Mouse (Mus musculus): ENCODE data around the gene Ehbp1l1. TPM values are rescaled to one million over a fixed set of nuclear protein-coding genes. Genes with fewer than 3 reads are reported as not detected.

The Ehbp1l1 gene
- polyA plus RNA-seq, 1 experiment from 2014 or later: 9.2 TPM

GRCm38 (mm10) chr19:5713730-5714129 is 12.4 kb downstream of the Ehbp1l1 start:
- Histone ChIP-seq H3K4me3 (replicated peaks; ENCODE audit: low read length) (no peak overlapping the region), H3K9ac (no peak overlapping the region), H3K27ac (no peak overlapping the region), H3K36me3 (replicated peaks; ENCODE audit: control insufficient read depth, insufficient read depth) (peaks cover 76% of the 10 kb centered on the region), H3K4me2 (replicated peaks) (no peak overlapping the region), H3K9me3 (ENCODE audit: control insufficient read depth, low read length) (no peaks in the 10 kb centered on the region), H3K4me1 (replicated peaks; ENCODE audit: control insufficient read depth, insufficient read depth, low read length) (peaks cover 14% of the 10 kb centered on the region), H3K27me3 (ENCODE audit: control insufficient read depth, insufficient read depth, low read length) (no peaks in the 10 kb centered on the region)
- whole genome bisulfite sequencing: 20% methylated on average over 2 of the region's 2 CpGs
- DNase-seq (ENCODE audit: low spot score) (no peak), ATAC-seq (ENCODE audit: low FRiP score) (no peak)

GRCm38 (mm10) chr19:5713255-5713654 is 12.9 kb downstream of the Ehbp1l1 start:
- whole genome bisulfite sequencing: 86% methylated on average over 5 of the region's 5 CpGs
- Histone ChIP-seq H3K4me2 (replicated peaks) (no peak overlapping the region), H3K9ac (no peak overlapping the region), H3K9me3 (ENCODE audit: control insufficient read depth, low read length) (no peaks in the 10 kb centered on the region), H3K4me3 (replicated peaks; ENCODE audit: low read length) (no peak overlapping the region), H3K27ac (no peak overlapping the region), H3K27me3 (ENCODE audit: control insufficient read depth, insufficient read depth, low read length) (no peaks in the 10 kb centered on the region), H3K4me1 (replicated peaks; ENCODE audit: control insufficient read depth, insufficient read depth, low read length) (peaks cover 14% of the 10 kb centered on the region), H3K36me3 (replicated peaks; ENCODE audit: control insufficient read depth, insufficient read depth) (peaks cover 76% of the 10 kb centered on the region)
- ATAC-seq (ENCODE audit: low FRiP score) (no peak), DNase-seq (ENCODE audit: low spot score) (no peak)

GRCm38 (mm10) chr19:5711907-5712460 is 14.1 kb downstream of the Ehbp1l1 start:
- Histone ChIP-seq H3K4me1 (replicated peaks; ENCODE audit: control insufficient read depth, insufficient read depth, low read length) (peaks cover 11% of the 10 kb centered on the region), H3K9ac (no peak overlapping the region), H3K9me3 (ENCODE audit: control insufficient read depth, low read length) (no peaks in the 10 kb centered on the region), H3K4me2 (replicated peaks) (no peak overlapping the region), H3K27me3 (ENCODE audit: control insufficient read depth, insufficient read depth, low read length) (no peaks in the 10 kb centered on the region), H3K36me3 (replicated peaks; ENCODE audit: control insufficient read depth, insufficient read depth) (peaks cover 77% of the 10 kb centered on the region), H3K4me3 (replicated peaks; ENCODE audit: low read length) (no peak overlapping the region), H3K27ac (no peak overlapping the region)
- ATAC-seq (ENCODE audit: low FRiP score) (no peak), DNase-seq (ENCODE audit: low spot score) (no peak)
- 96% methylated on average over 14 of the region's 14 CpGs for WGBS

GRCm38 (mm10) chr19:5711218-5711617 is 14.9 kb downstream of the Ehbp1l1 start:
- DNase-seq (ENCODE audit: low spot score): no peak
- no peak overlapping the region for H3K4me3 ChIP-seq (replicated peaks; ENCODE audit: low read length)
- H3K9ac ChIP-seq: no peak overlapping the region
- no peaks in the 10 kb centered on the region for H3K27me3 ChIP-seq (ENCODE audit: control insufficient read depth, insufficient read depth, low read length)
- H3K36me3 ChIP-seq (replicated peaks; ENCODE audit: control insufficient read depth, insufficient read depth): peaks cover 85% of the 10 kb centered on the region
- no peak for ATAC-seq (ENCODE audit: low FRiP score)
- no peak overlapping the region for H3K4me2 ChIP-seq (replicated peaks)
- H3K9me3 ChIP-seq (ENCODE audit: control insufficient read depth, low read length): no peaks in the 10 kb centered on the region
- no peak overlapping the region for H3K27ac ChIP-seq
- peaks cover 4% of the 10 kb centered on the region; the same call in 1 of the 2 replicates for H3K4me1 ChIP-seq (replicated peaks; ENCODE audit: control insufficient read depth, insufficient read depth, low read length)
- WGBS: 8% methylated on average over 3 of the region's 3 CpGs

GRCm38 (mm10) chr19:5710581-5710980 is 15.5 kb downstream of the Ehbp1l1 start:
- Histone ChIP-seq H3K27ac (no peak overlapping the region), H3K9ac (no peak overlapping the region), H3K4me1 (replicated peaks; ENCODE audit: control insufficient read depth, insufficient read depth, low read length) (no peaks in the 10 kb centered on the region), H3K36me3 (replicated peaks; ENCODE audit: control insufficient read depth, insufficient read depth) (peaks cover 88% of the 10 kb centered on the region), H3K4me3 (replicated peaks; ENCODE audit: low read length) (no peak overlapping the region), H3K27me3 (ENCODE audit: control insufficient read depth, insufficient read depth, low read length) (no peaks in the 10 kb centered on the region), H3K9me3 (ENCODE audit: control insufficient read depth, low read length) (no peaks in the 10 kb centered on the region), H3K4me2 (replicated peaks) (no peak overlapping the region)
- no peak for ATAC-seq (ENCODE audit: low FRiP score)
- DNase-seq (ENCODE audit: low spot score): no peak
- 74% methylated on average over 8 of the region's 8 CpGs for WGBS

- Histone ChIP-seq H3K4me3 (replicated peaks; ENCODE audit: low read length) (no peak overlapping the region), H3K9me3 (ENCODE audit: control insufficient read depth, low read length) (no peaks in the 10 kb centered on the region), H3K4me2 (replicated peaks) (no peak overlapping the region), H3K27ac (no peak overlapping the region), H3K9ac (no peak overlapping the region), H3K27me3 (ENCODE audit: control insufficient read depth, insufficient read depth, low read length) (no peaks in the 10 kb centered on the region), H3K36me3 (replicated peaks; ENCODE audit: control insufficient read depth, insufficient read depth) (peaks cover 85% of the 10 kb centered on the region), H3K4me1 (replicated peaks; ENCODE audit: control insufficient read depth, insufficient read depth, low read length) (no peaks in the 10 kb centered on the region)
- 82% methylated on average over 6 of the region's 6 CpGs for WGBS
- DNase-seq (ENCODE audit: low spot score) (no peak), ATAC-seq (ENCODE audit: low FRiP score) (no peak)
Observed at GRCm38 (mm10) chr19:5710068-5710467, 16.0 kb downstream of the Ehbp1l1 start.

- Histone ChIP-seq H3K9ac (no peak overlapping the region), H3K36me3 (replicated peaks; ENCODE audit: control insufficient read depth, insufficient read depth) (peaks cover 79% of the 10 kb centered on the region), H3K9me3 (ENCODE audit: control insufficient read depth, low read length) (no peaks in the 10 kb centered on the region), H3K4me1 (replicated peaks; ENCODE audit: control insufficient read depth, insufficient read depth, low read length) (no peaks in the 10 kb centered on the region), H3K27me3 (ENCODE audit: control insufficient read depth, insufficient read depth, low read length) (no peaks in the 10 kb centered on the region), H3K27ac (no peak overlapping the region), H3K4me2 (replicated peaks) (no peak overlapping the region), H3K4me3 (replicated peaks; ENCODE audit: low read length) (no peak overlapping the region)
- 52% methylated on average over 10 of the region's 10 CpGs for WGBS
- ATAC-seq (ENCODE audit: low FRiP score): 0 out of 2 replicates have a peak, but pooled peaks have one; percentile 21
- no peak for DNase-seq (ENCODE audit: low spot score)
Observed at GRCm38 (mm10) chr19:5704801-5705571, 21.1 kb downstream of the Ehbp1l1 start.

GRCm38 (mm10) chr19:5704163-5704800 is 21.8 kb downstream of the Ehbp1l1 start, which contains the start of gene Kcnk7:
TSS of gene Kcnk7 (plus strand) at chr19:5704367.
- no peak within 1 kb of the TSS for H3K27ac ChIP-seq
- no peak within 1 kb of the TSS for H3K9ac ChIP-seq
- peaks cover 80% of the 10 kb centered on the region for H3K36me3 ChIP-seq (replicated peaks; ENCODE audit: control insufficient read depth, insufficient read depth)
- WGBS: 77% methylated on average over 17 of the region's 17 CpGs
- ATAC-seq (ENCODE audit: low FRiP score) (0 out of 2 replicates have a peak, but pooled peaks have one; percentile 46), DNase-seq (ENCODE audit: low spot score) (no peak)
- H3K4me1 ChIP-seq (replicated peaks; ENCODE audit: control insufficient read depth, insufficient read depth, low read length): no peaks in the 10 kb centered on the region
- H3K9me3 ChIP-seq (ENCODE audit: control insufficient read depth, low read length): no peaks in the 10 kb centered on the region
- H3K4me3 ChIP-seq (replicated peaks; ENCODE audit: low read length): no peak within 1 kb of the TSS
- H3K4me2 ChIP-seq (replicated peaks): no peak within 1 kb of the TSS
- no peaks in the 10 kb centered on the region for H3K27me3 ChIP-seq (ENCODE audit: control insufficient read depth, insufficient read depth, low read length)

GRCm38 (mm10) chr19:5695849-5696462 is 30.2 kb downstream of the Ehbp1l1 start:
- Histone ChIP-seq H3K36me3 (replicated peaks; ENCODE audit: control insufficient read depth, insufficient read depth) (peaks cover 74% of the 10 kb centered on the region), H3K27ac (no peak overlapping the region), H3K4me3 (replicated peaks; ENCODE audit: low read length) (peak overlapping the region; percentile 22), H3K4me2 (replicated peaks) (peak overlapping the region; percentile 50), H3K9ac (peak overlapping the region; percentile 24; the same call in 1 of the 2 replicates), H3K9me3 (ENCODE audit: control insufficient read depth, low read length) (no peaks in the 10 kb centered on the region), H3K27me3 (ENCODE audit: control insufficient read depth, insufficient read depth, low read length) (no peaks in the 10 kb centered on the region), H3K4me1 (replicated peaks; ENCODE audit: control insufficient read depth, insufficient read depth, low read length) (peaks cover 16% of the 10 kb centered on the region; the same call in 1 of the 2 replicates)
- WGBS: 11% methylated on average over 41 of the region's 41 CpGs
- 0 out of 2 replicates have a peak, but pooled peaks have one; percentile 38 for ATAC-seq (ENCODE audit: low FRiP score)
- no peak for DNase-seq (ENCODE audit: low spot score)

All from hindbrain, embryonic 14.5 days (tissue).